Mouse (Mus musculus): ENCODE results near the gene Usp49.
"Not testable (repeated sequence)": the region's sequence is repeated elsewhere in the genome, so short reads cannot be mapped to it uniquely, and the experiment has no call there.

Usp49 gene

DNA sequence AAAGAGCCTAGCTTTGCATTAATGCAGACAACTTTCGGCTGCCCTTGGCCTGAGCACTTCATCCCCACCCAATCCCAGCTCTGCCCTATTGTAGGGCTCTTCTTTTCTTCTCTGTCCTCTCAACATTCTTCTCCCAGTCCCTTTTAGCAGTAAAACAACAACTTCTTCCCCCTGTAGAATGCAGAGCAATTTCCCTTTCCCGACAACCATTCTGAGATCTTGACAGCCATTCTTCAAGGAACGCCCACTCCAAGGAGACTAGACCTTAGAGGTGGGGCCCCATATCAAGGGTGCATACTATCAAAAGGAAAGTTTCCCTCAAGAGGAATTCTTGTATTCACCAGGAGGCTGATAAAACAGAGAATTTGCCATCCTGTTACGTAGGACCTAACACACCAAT is 18.5 kb downstream of the Usp49 start:
- DNase-seq (ENCODE audit: low read depth, low spot score) = no peak

DNA sequence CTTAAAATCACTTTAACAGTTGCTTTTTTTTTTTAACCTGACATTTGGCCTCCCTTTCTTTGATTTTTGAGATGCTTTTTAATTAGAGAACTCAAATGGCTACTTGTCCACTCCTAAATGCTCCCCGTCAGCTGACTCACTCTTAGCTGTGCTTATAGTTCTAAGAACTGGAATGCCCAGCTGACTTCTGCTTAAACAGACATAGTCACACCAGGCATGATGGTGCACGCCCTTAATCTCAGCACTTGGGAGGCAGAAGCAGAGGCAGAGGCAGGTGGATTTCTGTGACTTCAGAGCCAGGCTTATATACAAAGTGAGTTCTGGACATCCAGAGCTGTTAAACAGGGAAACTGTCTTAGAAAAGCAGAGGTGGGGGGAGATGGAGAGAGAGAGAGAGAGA is 21.5 kb downstream of the Usp49 start:
- no peak for DNase-seq (ENCODE audit: low read depth, low spot score)

DNA sequence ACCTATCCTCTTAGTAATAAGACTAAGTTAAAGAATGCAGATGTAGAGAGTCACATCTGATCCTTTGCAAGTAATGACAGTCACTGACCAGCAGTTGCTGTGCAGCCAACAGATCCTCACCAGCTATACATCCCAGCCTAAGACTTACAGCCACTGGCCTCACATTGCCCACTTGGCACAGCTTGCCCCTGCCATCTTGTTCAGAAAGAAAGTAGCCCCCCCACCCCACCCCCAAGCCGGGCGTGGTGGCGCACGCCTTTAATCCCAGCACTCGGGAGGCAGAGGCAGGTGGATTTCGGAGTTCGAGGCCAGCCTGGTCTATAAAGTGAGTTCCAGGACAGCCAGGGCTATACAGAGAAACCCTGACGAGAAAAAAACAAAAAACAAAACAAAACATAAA is 23.9 kb downstream of the Usp49 start:
- DNase-seq (ENCODE audit: low read depth, low spot score) = not testable (repeated sequence)

DNA sequence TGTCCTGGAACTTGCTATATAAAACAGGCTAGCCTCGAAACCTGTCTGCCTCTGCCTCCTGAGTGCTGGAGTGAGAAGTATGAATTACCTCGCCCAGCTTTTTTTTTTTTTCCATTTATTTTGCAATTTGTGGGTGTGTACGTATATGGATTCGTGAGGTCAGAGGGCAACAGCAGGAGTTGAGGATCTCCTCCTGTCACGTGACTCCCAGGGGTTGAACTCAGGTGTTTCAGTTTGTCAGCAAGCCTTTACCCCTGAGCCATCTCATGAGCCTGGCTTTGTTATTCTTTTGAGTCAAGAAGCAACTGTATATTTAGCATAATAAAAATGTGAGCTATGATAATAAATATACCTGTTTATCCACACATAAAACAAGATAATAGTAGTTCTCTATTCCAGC is 25.2 kb downstream of the Usp49 start:
- DNase-seq (ENCODE audit: low read depth, low spot score) = no peak

DNA sequence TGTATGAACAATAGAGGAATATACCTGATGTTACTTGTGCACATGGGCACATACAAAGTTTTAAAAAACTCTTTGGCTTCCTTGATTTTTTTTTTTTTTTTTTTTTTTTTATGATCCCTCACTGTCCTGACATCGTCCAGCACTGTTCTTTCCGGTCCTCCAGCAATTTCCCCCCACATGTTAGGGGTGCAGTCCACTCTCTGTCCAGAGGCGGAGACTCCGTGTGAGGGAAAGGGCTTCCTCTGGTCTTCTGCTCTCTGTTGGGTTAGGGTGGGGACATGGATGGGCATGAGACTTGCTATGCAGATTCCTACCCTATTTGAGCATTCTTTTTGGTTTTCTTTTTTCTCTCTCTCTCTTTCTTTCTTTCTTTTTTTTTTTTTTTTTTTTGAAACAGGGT is 27.4 kb downstream of the Usp49 start:
- DNase-seq (ENCODE audit: low read depth, low spot score) = no peak

DNA sequence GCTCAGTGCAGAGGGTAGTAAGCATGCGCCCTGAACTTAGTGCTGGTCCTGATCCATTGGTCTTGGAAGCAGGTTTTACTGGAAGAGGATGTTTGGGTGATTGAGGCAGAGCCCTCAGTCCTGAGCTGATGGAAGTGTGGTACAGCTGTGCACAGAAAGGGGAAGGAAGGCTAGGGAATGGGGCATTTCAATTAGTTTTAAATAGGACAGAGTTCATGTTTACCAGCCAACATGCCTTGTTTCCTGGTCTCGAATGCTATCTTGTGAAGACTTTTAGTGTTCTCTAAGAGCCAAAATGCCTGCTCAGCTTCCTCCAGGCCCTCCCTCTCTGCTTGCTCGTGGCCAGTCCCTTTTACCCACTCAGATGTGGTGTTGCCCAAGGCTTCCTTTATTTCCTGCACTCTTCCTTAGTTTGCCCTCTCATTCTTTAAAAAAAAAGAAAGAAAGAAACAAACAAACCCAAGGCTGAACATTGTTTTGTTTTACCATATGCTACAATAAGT is 28.3 kb downstream of the Usp49 start:
- no peak for DNase-seq (ENCODE audit: low read depth, low spot score)

DNA sequence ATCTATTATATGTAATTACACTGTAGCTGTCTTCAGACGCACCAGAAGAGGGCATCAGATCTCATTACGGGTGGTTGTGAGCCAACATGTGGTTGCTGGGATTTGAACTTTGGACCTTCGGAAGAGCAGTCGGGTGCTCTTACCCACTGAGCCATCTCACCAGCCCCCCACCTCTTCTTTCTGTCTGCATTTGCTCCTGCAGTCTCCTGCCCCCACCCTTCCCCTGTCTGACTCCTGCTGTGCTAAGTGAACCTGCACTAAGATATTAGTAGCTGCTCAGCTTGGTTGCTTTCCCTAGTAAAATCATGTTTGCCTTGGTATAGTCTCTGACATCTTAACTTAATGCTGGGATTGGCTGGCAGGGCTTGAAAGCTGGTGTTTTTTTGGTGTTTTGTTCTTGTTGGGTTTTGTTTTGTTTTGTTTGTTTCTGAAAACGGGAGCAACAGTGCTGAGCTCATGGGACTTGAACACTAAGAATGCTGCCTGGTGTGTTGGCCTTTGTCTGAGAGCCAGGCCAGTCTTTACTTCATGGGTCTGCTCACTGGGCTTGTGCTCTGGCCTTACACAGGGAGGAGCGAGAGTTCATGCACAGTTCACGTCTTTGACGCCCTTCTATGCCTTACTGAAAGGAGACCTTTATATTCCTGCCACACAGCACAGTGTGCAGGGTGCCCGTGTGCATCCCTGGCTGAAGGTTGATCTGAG is 32.7 kb downstream of the Usp49 start:
- no peak for DNase-seq (ENCODE audit: low read depth, low spot score)

DNA sequence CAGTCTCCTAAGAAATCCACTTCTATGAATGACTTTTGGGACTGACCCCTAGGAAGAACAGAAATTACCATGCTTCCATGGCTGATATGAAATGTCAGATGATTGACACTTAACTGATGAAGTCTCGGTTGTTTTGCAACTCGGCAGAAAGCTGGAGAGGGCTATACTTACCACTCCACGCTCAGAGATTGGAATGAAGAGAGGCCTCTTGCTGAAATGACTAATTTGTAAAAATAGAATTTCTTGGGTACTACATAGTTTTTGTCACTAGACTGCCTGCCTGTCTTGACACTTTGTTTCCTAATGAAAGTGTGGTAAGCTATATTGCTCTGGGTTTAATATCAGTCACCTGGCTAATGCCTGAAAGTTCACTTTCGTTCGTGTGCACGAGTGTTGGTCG is 34.0 kb downstream of the Usp49 start:
- no peak for DNase-seq (ENCODE audit: low read depth, low spot score)

DNA sequence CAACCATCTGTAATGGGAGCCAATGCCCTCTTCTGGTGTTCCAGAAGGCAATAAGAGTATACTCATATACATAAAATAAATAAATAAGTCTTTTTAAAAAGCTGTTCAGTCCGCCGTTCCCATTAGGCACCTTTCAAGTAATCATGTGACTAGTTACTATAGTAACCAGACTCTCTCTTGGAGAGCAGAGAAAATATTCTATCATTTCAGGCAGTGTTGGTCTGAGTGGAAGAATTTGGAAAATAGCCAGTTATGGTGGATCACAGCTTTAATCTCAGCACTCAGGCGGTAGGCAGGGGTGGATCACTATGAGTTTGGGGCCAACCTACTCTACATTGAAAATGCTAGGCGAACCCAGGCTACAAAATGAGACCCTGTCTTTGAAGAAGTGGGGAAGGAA is 38.7 kb downstream of the Usp49 start:
- DNase-seq (ENCODE audit: low read depth, low spot score) = no peak

DNA sequence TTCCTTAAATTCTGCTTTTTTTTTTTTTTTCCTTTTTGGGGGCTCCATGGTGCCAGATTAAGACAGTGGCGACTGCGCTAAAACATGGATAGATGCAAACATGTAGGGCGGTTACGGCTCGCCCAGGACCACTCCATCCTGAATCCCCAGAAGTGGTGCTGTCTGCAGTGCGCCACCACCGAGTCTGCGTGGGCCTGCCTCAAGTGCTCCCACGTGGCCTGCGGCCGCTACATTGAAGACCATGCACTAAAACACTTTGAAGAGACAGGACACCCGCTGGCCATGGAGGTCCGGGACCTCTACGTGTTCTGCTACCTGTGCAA is 41.5 kb downstream of the Usp49 start:
- DNase-seq (ENCODE audit: low read depth, low spot score) = no peak

DNA sequence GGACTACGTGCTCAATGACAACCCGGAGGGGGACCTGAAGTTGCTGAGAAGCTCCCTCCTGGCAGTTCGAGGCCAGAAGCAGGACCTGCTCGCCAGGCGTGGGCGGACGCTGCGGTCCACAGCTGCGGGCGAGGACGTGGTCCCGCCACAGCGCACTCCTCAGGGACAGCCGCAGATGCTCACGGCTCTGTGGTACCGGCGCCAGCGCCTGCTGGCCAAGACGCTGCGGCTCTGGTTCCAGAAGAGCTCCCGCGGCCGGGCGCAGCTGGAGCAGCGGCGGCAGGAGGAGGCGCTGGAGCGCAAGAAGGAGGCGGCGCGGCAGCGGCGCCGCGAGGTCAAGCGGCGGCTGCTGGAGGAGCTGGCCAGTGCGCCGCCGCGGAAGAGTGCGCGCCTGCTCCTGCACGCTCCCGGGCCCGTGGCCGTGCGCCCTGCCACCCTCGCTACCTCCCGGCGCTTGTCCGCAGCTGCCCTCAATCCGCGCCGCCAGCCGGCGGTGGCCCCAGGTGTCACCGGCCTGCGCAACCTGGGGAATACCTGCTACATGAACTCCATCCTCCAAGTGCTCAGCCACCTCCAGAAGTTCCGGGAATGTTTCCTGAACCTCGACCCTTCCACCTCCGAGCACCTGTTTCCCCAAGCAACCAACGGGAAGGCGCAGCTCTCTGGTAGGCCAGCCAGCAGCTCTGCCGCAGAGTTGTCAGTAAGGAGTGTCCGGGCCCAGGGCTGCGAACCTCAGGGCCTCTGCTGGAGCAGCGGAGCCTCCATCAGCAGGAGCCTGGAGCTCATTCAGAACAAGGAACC is 42.0 kb downstream of the Usp49 start:
- peak; percentile 54 for DNase-seq (ENCODE audit: low read depth, low spot score)

DNA sequence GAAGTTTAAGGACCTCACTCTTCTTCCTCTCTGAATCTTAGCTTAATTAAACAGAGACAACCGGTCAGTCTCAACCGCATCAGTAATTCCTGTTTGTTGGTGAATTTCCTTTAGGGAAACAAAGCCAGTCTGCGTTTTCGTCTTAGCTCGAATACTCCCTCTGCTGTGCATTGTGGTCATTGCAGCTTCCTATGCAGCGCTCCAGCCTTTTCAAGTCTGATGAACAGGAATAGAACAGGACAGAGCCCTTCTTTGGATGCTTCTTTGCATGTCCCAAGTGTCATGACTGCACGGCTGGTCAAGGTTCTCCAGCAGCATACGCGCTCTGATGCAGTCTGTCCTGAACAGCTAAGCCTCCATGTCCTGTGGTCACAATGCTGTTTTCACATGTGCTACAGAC is 46.1 kb downstream of the Usp49 start:
- peak; percentile 63 for DNase-seq (ENCODE audit: low read depth, low spot score)

DNA sequence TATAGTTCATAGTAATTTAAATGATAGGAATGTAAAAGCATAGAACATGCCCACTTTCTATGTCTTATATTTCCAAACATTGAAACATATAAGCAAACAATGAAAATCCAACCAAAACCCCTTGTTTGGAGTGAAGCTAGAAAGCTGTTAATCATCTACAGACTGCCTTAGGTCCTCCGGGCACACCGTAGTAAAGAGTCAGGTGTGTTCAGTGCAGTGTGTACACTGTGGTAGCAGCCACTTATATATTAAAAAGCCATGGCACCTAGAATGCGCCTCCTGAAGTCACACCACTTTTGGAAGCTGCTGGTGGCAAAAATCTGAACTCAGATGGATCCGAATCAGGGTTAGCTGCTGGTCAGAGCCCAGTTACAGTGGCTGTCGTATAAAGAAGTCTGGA is 47.7 kb downstream of the Usp49 start:
- DNase-seq (ENCODE audit: low read depth, low spot score) = no peak

DNA sequence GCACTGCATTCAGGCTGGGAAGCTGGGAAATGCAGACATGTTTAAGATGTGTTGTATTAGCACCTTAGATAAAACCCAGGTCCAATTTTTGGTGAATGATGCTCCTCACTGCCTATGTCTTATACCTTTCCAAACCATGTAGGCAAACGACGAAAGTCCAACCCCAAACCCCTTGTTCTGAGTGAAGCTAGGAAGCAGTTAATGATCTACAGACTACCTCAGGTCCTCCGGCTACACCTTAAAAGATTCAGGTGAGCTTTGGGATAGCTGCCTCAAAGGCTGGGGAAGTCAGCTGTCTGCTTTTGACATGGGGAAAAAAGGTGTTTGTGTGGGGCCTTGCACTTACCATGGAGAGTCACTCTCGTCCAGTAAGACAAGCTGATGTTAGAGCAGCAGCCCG is 48.2 kb downstream of the Usp49 start:
- DNase-seq (ENCODE audit: low read depth, low spot score) = no peak

DNA sequence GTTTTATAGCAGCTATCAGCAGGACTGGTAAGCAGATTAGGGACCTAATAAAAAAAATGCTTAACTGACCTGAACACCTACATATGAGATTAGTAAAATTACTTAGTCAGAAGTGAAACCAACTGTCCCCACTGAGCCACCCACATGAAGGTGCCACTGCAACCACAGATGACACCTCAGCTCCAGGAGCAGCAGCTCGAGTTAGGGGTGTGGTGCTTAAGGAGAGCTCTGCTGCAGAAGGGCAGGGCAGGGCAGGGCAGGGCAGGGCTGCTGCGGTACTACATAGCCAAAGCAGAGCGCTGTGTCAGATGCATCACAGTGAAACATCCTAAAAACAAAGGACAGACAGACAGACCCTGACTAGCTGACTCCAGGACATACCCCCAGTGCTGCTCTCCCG is 52.3 kb downstream of the Usp49 start:
- DNase-seq (ENCODE audit: low read depth, low spot score) = no peak

DNA sequence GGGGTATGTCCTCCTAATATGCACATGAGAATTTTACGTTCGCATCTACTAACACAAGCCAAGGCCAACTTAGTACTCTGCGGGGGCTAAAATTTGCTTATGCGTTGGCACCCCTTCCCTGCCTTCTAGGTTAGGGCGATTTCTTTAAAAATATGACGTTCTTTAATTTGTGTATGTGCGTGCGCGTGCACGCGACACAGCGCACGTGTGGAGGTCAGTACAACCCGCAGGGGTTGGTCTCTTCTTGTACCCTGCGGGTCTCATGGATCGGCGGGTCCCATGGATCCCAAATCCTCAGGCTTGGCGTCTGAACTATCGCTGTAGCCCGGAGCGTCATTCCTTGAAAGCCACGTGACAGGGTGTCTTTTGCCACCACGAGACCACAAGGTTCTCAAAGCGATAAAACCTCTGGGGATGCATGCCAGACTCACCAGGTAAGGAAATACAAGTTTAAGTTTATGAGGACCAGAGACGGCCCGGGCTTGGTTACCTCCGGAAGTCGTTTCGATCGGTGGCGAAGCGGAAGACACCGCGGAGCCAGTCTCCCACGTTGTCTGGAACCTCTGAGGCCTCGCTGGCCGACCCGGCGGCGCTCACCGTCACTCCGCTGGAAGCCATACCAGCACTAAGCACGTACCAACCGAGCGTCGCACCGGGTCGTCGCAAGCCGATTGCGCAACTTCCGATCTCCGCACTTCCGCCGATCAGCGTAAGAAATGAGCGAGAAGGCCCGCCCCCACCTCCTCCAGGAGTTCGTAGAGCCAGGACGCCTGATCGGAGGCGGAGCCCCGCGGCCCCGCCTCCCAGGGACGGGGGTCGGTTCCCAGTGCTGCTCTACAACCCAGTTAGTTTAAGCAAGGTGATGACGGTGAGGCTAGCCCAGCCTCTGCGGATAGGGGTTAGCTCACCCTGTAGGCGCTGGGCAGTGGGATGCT is 57.2 kb downstream of the Usp49 start:
- DNase-seq (ENCODE audit: low read depth, low spot score) = peak; percentile 94

DNA sequence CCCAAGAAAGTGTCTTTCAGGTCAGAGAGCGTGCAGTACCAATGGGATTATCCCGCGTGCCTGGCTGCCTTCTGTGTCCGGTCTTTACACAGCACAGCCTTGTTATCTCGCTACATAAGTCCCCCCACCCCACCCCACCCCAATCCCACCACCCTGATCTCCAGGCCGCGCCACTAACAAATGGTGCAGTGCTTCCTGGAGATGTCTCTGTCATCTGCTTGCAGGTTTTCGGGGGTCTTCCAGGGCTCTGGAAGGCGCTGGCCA is 57.8 kb downstream of the Usp49 start, which contains the start of gene Tomm6:
Gene Tomm6 (minus strand): TSS at position 43 of the 264 bp plus-strand sequence.
- DNase-seq (ENCODE audit: low read depth, low spot score) = no peak

DNA sequence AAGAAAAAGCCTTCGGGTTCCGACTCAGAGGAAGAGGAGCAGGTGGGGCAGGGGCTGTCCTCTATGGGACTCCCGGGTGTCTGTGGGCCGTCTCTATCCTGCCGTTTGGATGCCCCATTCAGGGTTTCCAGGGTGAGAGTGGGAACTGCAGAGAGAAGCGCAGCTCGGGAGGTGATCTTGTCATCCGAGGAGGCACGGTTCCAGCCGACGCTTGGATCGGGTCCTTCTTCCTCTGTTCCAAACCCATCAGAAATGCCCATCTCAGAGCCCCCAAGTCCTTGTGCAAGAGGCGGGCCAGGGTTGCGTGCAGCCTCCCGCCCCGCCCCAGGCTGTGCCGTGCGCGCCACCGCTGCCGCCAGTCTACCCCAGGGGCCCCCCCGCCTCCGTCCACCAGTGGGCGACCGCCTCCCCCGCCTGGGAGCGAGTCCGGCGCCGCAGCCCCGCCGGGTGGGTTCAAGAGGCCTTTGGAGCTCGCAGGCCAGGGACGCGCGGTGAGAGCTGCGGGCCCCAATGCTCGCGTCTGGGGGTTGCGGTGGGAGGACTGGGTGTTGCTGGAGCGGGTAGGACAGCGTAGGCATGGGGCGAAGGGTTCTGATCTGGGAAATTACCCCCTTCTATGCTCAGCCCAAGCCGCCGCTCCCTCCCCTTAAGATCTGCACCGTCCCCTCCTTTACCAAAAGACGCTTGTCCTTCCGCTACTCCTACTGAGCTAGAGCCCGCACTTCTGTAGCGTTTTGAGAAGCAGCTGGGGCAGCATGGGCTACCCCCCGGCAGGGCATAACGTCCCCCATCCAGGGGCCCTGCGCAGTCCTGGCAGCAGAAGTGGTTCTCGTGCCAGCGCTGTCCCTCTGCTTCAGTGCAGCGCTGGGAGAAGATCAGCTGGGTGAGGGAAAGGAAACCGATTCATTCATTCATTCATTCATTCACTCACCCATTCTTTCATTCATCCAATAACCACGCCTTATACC is 58.4 kb downstream of the Usp49 start, which contains the start of gene Frs3:
Gene Frs3 (plus strand): TSS at position 423 of the 968 bp plus-strand sequence.
- DNase-seq (ENCODE audit: low read depth, low spot score) = peak; percentile 51

DNA sequence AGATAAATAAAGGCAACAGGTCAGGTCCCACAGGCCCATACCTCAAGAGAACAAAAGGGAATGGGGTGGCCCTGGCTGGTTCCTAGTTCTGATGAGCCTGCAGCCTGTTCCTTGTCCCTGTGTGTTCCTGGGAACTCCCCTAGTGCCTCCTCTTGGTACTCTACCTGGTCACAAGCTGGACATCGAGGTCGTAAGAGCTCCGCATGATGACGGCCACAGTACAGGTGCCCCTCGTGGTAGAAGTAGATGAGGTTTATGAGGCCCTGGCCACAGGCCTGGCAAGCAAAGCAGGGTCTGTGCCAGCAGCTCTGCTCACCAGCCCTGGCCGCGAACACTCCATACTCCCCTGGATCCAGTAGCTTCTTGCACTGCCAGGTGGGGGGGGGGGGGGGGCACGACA is 59.4 kb downstream of the Usp49 start:
- DNase-seq (ENCODE audit: low read depth, low spot score) = no peak

DNA sequence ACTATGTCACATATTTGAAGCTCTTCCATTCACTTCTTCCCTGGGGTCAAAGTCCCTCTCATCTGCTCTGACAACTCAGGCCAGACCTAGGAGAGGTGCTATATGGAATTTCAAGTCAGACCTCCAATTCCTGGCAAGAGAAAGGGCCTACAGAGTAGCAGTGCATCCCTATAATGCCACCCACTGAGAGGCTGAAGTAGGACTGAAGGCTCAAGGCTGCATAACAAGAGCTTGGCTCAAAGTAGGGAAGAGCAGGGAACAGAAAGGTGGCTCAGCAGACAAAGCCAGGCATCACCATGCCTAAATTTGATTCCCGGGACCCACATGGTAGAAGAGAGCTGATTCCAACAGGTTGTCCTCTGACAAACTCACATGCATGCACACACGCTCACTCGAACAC is 61.2 kb downstream of the Usp49 start:
- DNase-seq (ENCODE audit: low read depth, low spot score) = no peak

Data from embryo, embryonic 11.5 days (tissue).